Mouse (Mus musculus): Measurements from ENCODE around the gene Myh7. TPM values are rescaled to one million over a fixed set of nuclear protein-coding genes. Genes with fewer than 3 reads are reported as not detected.
A peak's percentile ranks its signal among the peaks of the same experiment; 100 is the strongest.
"Not testable (repeated sequence)": the region's sequence is repeated elsewhere in the genome, so short reads cannot be mapped to it uniquely, and the experiment has no call there.

Gene Myh7
- polyA plus RNA-seq, 1 experiment from 2014 or later: 29.1 TPM

DNA sequence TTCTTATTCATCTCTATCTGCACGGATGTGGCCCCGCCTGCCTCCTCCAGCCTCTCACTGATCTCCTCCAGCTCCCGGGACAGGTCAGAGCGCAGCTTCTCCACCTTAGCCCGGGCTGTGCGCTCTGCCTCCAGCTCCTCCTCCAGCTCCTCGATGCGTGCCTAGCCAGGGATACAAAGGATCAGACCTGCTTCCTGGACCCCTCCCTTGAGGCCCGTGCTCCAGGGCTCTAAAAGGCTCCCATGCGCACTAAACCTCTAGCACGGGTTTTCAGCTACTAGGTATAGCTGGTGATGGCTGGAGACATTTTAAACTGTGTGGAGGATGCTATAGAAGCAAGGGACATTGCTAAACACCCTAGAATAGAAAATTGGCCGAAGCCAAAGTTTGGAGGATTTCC is 43.9 kb downstream of the Myh7 start:
- Histone ChIP-seq H3K27me3 (peaks cover 3% of the 10 kb centered on the region; the same call in 1 of the 2 replicates), H3K4me1 (no peaks in the 10 kb centered on the region), H3K27ac (no peak overlapping the region), H3K9me3 (no peaks in the 10 kb centered on the region), H3K9ac (no peak overlapping the region), H3K36me3 (no peaks in the 10 kb centered on the region), H3K4me2 (no peak overlapping the region), H3K4me3 (no peak overlapping the region)
- 54% methylated on average over 12 of the region's 12 CpGs for WGBS
- no peak for ATAC-seq (ENCODE audit: borderline replicate concordance, extremely low read depth, low FRiP score, low TSS enrichment)

DNA sequence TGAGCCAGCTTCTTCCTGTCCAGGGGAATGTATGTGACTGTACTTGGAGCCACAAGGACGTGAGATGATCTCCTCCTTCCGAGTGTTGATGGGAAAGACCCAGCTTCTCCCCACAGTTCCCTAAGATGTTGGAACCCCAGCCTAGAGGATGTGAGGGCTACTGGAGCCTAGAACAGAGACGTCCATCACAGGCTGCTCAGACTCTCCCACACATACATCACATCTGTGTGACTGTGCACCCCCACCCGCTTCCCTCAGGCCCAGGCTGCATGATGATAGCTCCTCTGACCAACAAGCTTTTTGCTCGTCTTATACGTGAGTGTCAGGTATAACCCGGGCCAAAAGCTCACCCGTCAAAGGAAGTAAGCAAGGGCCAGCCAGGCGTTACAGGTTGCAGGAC is 45.6 kb downstream of the Myh7 start:
- H3K27ac ChIP-seq: no peak overlapping the region
- no peaks in the 10 kb centered on the region for H3K36me3 ChIP-seq

DNA sequence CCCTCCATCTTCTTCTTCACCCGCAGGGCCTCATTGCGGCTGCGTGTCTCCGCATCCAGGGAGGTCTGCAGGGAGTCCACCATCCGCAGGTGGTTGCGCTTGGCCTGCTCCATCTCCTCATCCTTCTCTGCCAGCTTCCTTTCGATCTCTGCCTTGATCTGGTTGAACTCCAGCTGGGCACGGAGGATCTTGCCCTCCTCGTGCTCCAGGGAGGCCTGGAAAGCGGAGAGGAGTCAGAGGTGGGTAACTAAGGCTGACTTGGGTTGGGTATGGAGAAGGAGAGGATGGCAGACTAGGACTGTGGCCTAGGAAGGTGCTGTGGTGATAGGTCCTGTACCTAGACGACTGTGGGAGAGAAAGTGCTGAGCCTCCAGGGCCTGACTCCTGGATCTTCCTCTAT is 47.4 kb downstream of the Myh7 start:
- H3K27ac ChIP-seq; ATAC-seq (ENCODE audit: borderline replicate concordance, extremely low read depth, low FRiP score, low TSS enrichment); H3K36me3 ChIP-seq; H3K4me1 ChIP-seq; H3K4me2 ChIP-seq; H3K9ac ChIP-seq; H3K4me3 ChIP-seq; H3K9me3 ChIP-seq; H3K27me3 ChIP-seq: not testable (repeated sequence)
- WGBS: 82% methylated on average over 11 of the region's 11 CpGs

More for the DNA sequence above, 45.6 kb downstream of the Myh7 start:
- peaks cover 3% of the 10 kb centered on the region; the same call in 1 of the 2 replicates for H3K27me3 ChIP-seq
- 79% methylated on average over 9 of the region's 9 CpGs for WGBS
- no peaks in the 10 kb centered on the region for H3K9me3 ChIP-seq
- no peak overlapping the region for H3K4me3 ChIP-seq
- no peak overlapping the region for H3K4me2 ChIP-seq
- H3K9ac ChIP-seq: no peak overlapping the region
- H3K4me1 ChIP-seq: no peaks in the 10 kb centered on the region
- no peak for ATAC-seq (ENCODE audit: borderline replicate concordance, extremely low read depth, low FRiP score, low TSS enrichment)

DNA sequence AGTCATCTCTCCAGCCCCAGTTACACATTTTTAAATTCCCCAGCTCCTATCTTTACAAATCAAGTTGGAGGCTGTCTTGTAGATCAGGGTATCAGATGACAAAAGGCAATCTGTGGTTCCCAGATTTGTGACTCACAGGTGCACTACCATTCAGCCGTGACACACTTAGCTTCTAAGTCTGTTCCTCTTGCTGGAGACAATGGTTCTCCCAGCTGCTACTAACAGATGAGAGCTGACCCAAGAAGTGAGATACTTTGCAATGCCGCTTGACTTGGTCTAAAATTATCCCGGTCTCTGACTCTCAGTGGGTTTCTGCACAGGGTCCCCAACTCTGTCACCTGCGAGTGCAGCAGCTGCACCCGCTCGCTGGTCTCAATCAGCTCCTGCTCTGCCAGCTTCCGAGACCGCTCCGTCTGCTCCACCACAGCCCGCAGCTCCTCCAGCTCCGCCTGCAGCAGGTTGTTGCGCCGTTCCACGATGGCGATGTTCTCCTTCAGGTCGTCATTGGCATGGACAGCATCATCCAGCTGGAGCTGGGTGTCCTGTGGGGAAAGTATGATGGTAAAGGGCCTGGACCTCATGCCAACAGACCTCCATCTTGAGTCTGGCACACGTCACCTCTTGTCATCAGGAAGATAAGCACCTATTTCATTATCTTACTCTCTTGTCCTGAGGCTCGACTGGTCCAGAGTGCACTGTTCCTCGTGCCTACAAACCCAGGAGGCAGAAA is 48.3 kb downstream of the Myh7 start:
- no peak for ATAC-seq (ENCODE audit: borderline replicate concordance, extremely low read depth, low FRiP score, low TSS enrichment)
- H3K4me1 ChIP-seq: no peaks in the 10 kb centered on the region
- no peaks in the 10 kb centered on the region for H3K36me3 ChIP-seq
- H3K27me3 ChIP-seq: 0 out of 2 replicates have a peak, but pooled peaks cover 2% of the 10 kb centered on the region
- H3K4me3 ChIP-seq: no peak overlapping the region
- H3K9me3 ChIP-seq: no peaks in the 10 kb centered on the region
- no peak overlapping the region for H3K4me2 ChIP-seq
- 72% methylated on average over 19 of the region's 19 CpGs for WGBS
- no peak overlapping the region for H3K27ac ChIP-seq
- H3K9ac ChIP-seq: no peak overlapping the region

GRCm38 (mm10) chr14:54944939-54945338 is 49.5 kb downstream of the Myh7 start:
- Histone ChIP-seq H3K36me3 (no peaks in the 10 kb centered on the region), H3K4me2 (no peak overlapping the region), H3K9me3 (no peaks in the 10 kb centered on the region), H3K27ac (no peak overlapping the region), H3K27me3 (0 out of 2 replicates have a peak, but pooled peaks cover 2% of the 10 kb centered on the region), H3K4me3 (no peak overlapping the region), H3K9ac (no peak overlapping the region), H3K4me1 (peaks cover 2% of the 10 kb centered on the region; the same call in 1 of the 2 replicates)
- WGBS: 64% methylated on average over 2 of the region's 2 CpGs
- no peak for ATAC-seq (ENCODE audit: borderline replicate concordance, extremely low read depth, low FRiP score, low TSS enrichment)

DNA sequence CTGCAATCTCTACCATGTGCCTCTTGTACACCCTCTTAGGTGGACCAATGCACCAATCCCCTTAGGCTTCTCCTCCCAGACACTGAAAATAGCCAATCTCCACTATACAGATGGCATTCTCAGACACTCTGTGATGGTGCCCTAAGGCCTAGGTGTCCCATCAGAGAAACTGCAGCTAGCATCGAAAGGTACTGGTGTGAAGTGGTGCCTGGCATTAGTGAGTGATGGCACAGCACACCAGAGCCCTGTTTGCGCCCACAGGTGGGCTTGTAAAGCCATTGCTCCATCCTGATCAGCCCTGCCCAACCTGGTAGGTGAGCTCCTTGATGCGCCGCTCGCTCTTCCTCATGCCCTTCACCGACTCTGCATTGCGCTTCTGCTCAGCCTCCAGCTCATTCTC is 50.5 kb downstream of the Myh7 start:
- Histone ChIP-seq H3K4me2 (no peak overlapping the region), H3K27me3 (0 out of 2 replicates have a peak, but pooled peaks cover 2% of the 10 kb centered on the region), H3K4me1 (peaks cover 5% of the 10 kb centered on the region; the same call in 1 of the 2 replicates), H3K27ac (no peak overlapping the region), H3K9me3 (no peaks in the 10 kb centered on the region), H3K4me3 (no peak overlapping the region), H3K36me3 (no peaks in the 10 kb centered on the region), H3K9ac (no peak overlapping the region)
- no peak for ATAC-seq (ENCODE audit: borderline replicate concordance, extremely low read depth, low FRiP score, low TSS enrichment)
- 91% methylated on average over 7 of the region's 7 CpGs for WGBS

DNA sequence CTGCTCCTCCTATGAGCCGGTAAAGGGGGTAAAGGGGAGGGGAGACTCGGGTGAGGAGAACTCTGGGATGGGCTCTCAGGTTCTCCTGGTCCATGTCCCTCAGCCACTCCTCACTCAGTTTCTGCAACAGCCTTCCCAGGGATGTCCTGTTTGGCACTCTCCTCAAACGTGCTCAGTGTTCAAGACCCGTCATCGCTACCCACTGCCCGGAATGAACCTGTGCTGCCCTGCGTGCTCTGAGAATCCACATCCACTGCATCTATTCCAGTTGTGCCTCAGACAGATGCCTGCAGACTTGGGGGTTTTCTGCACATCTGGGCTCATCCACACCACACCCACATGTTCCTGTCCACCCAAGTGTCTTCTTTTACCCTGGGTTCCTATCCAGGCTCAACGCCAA is 51.9 kb downstream of the Myh7 start:
- Histone ChIP-seq H3K9ac (no peak overlapping the region), H3K27ac (no peak overlapping the region), H3K9me3 (no peaks in the 10 kb centered on the region), H3K36me3 (no peaks in the 10 kb centered on the region), H3K4me2 (no peak overlapping the region), H3K4me3 (no peak overlapping the region), H3K27me3 (0 out of 2 replicates have a peak, but pooled peaks cover 2% of the 10 kb centered on the region), H3K4me1 (peaks cover 5% of the 10 kb centered on the region; the same call in 1 of the 2 replicates)
- ATAC-seq (ENCODE audit: borderline replicate concordance, extremely low read depth, low FRiP score, low TSS enrichment): no peak
- 78% methylated on average over 8 of the region's 8 CpGs for WGBS

GRCm38 (mm10) chr14:54941024-54941978 is 53.1 kb downstream of the Myh7 start:
- H3K27me3 ChIP-seq: 0 out of 2 replicates have a peak, but pooled peaks cover 2% of the 10 kb centered on the region
- no peak for ATAC-seq (ENCODE audit: borderline replicate concordance, extremely low read depth, low FRiP score, low TSS enrichment)
- peaks cover 5% of the 10 kb centered on the region; the same call in 1 of the 2 replicates for H3K4me1 ChIP-seq
- H3K9me3 ChIP-seq: no peaks in the 10 kb centered on the region
- H3K4me3 ChIP-seq: no peak overlapping the region
- WGBS: 54% methylated on average over 13 of the region's 13 CpGs
- H3K4me2 ChIP-seq: no peak overlapping the region
- H3K36me3 ChIP-seq: no peaks in the 10 kb centered on the region
- H3K27ac ChIP-seq: no peak overlapping the region
- H3K9ac ChIP-seq: no peak overlapping the region

DNA sequence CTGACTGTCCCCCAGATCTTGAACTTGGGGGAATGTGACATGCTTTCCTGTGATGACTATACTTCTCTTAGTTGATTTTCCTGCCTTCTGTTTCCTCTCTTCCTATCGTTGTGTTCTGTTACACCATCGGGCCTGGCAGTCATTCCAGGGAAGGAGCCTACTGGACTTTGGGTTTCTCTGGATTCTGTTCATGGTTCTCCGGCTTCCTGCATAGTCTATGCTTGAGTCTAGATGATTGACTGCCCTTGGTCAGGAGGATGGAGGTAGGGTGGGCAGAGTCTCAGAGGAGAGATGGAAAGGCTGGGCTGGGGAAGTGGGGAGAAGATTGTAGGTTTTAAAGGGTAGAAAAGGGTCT is 54.3 kb downstream of the Myh7 start:
- Histone ChIP-seq H3K36me3 (no peaks in the 10 kb centered on the region), H3K27ac (peak overlapping the region; percentile 37; the same call in 1 of the 2 replicates), H3K4me1 (peaks cover 5% of the 10 kb centered on the region; the same call in 1 of the 2 replicates), H3K4me2 (no peak overlapping the region), H3K9ac (no peak overlapping the region), H3K27me3 (0 out of 2 replicates have a peak, but pooled peaks cover 4% of the 10 kb centered on the region), H3K4me3 (no peak overlapping the region), H3K9me3 (no peaks in the 10 kb centered on the region)
- 66% methylated on average over 3 of the region's 3 CpGs for WGBS
- no peak for ATAC-seq (ENCODE audit: borderline replicate concordance, extremely low read depth, low FRiP score, low TSS enrichment)

- Histone ChIP-seq H3K4me2 (no peak overlapping the region), H3K9me3 (no peaks in the 10 kb centered on the region), H3K9ac (no peak overlapping the region), H3K4me3 (no peak overlapping the region), H3K4me1 (peaks cover 5% of the 10 kb centered on the region; the same call in 1 of the 2 replicates), H3K27me3 (0 out of 2 replicates have a peak, but pooled peaks cover 7% of the 10 kb centered on the region), H3K36me3 (no peaks in the 10 kb centered on the region), H3K27ac (peak overlapping the region; percentile 37)
- peak; percentile 73; the same call in 1 of the 2 replicates for ATAC-seq (ENCODE audit: borderline replicate concordance, extremely low read depth, low FRiP score, low TSS enrichment)
- WGBS: 40% methylated on average over 12 of the region's 12 CpGs
Observed at GRCm38 (mm10) chr14:54939434-54940175, 54.8 kb downstream of the Myh7 start.

Measured in lung, embryonic 15.5 days (tissue).